Mouse (Mus musculus) hindbrain, embryonic 10.5 days (tissue): ENCODE data around the gene Apobr. TPM values are rescaled to one million over a fixed set of nuclear protein-coding genes. Genes with fewer than 3 reads are reported as not detected.

Experiments
- DNase-seq: peaks from one replicate; pipeline ENCODE4 v3.0.0-alpha.2; 2017; ENCODE audit warnings: low spot score
- H3K27ac ChIP-seq: fragments of 300-500 bp; sonication (generic); 2 replicates; pipeline ENCODE4 v1.5.1; 2016; ENCODE audit warnings: mild to moderate bottlenecking, moderate library complexity
- H3K27me3 ChIP-seq: fragments of 300-500 bp; sonication (generic); 2 replicates; pipeline ENCODE4 v1.6.1; 2016; ENCODE audit warnings: mild to moderate bottlenecking; ENCODE audit not compliant: poor library complexity, insufficient read depth, severe bottlenecking
- H3K36me3 ChIP-seq: fragments of 300-500 bp; sonication (generic); 2 replicates; pipeline ENCODE4 v1.6.1; 2016; ENCODE audit warnings: mild to moderate bottlenecking, moderate library complexity
- H3K4me1 ChIP-seq: fragments of 300-500 bp; sonication (generic); replicated peaks from 2 replicates; pipeline ENCODE4 v1.6.1; 2016; ENCODE audit warnings: mild to moderate bottlenecking
- H3K4me3 ChIP-seq: fragments of 300-500 bp; sonication (generic); 2 replicates; pipeline ENCODE4 v1.5.1; 2016; ENCODE audit warnings: mild to moderate bottlenecking, moderate library complexity
- H3K9me3 ChIP-seq: fragments of 300-500 bp; sonication (generic); 2 replicates; pipeline ENCODE4 v1.6.1; 2016; ENCODE audit warnings: mild to moderate bottlenecking, moderate library complexity
- WGBS: fragments of 180-500 bp; shearing (Covaris S2); methylation state at CpG from one replicate; pipeline ENCODE4 v1.1.7; 2016; 5-methylcytosine and 5-hydroxymethylcytosine counted together
- polyA plus RNA-seq: library from polyadenylated mRNA; unstranded; fragments of >200 nt; fragmentation: Nextera tagmentation; extraction: Ambion mirVana; gene quantifications from 2 replicates; pipeline ENCODE4 v1.2.1, GENCODE M21; 2016

The Apobr gene
- polyA plus RNA-seq: 0.47 TPM in 2 replicates

DNA sequence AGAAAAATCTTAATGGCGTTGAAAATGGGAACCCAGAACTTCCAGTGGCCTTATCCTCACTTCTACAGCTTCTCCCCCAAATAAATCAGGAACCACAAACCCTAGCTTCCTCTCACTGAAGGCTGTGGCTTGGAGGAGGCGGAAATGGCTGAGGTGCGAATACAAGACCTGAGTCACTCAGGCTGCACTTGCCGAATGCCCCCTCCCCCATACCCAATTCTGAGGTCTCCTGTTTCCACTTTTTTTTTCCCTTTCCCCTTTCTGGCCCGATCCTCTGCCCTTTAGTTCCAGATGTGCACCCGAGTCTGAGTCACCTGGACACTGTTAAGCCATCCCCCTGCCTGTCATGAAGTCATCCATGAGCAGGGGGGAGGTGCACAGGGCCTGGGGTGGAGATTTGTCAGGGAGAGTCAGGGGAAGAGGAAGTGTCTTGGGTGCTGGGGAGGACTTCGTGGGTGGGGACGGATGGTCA is at the start of gene Apobr:
TSS of gene Apobr (plus strand) at position 437 of the 472 bp plus-strand sequence.
- WGBS: 82% methylated on average over 8 of the region's 8 CpGs
- peaks cover 42% of the 10 kb centered on the region for H3K27me3 ChIP-seq
- peaks cover 18% of the 10 kb centered on the region for H3K36me3 ChIP-seq
- DNase-seq: no peak
- peak within 1 kb of the TSS; percentile 93 for H3K27ac ChIP-seq
- H3K4me1 ChIP-seq: peaks cover 37% of the 10 kb centered on the region
- H3K4me3 ChIP-seq: peak within 1 kb of the TSS; percentile 73
- H3K9me3 ChIP-seq: no peaks in the 10 kb centered on the region

DNA sequence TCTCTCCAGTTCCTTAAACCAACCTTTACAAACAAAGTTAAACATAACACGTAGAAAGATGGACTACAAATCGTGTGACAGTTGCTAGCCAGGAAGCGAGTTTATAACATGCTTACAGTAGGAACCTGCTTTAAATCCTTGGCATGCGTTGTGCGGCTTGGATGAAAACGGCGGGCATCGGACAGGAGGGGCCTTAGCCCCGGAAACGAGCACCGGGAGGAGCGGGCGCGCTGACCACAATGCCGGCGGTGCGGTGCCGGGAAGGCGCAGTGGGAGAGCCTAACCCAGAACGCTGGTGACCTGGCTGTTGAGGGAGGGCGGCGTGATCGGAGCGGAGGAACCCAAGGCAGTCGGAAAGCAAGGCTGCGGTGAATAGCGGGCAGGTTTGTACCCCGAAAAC is 49.0 kb upstream of the Apobr start:
- Histone ChIP-seq H3K9me3 (no peaks in the 10 kb centered on the region), H3K27me3 (peaks cover 29% of the 10 kb centered on the region), H3K4me1 (peaks cover 10% of the 10 kb centered on the region), H3K36me3 (no peaks in the 10 kb centered on the region), H3K4me3 (peak overlapping the region; percentile 58), H3K27ac (peak overlapping the region; percentile 77)
- 2% methylated on average over 28 of the region's 28 CpGs for WGBS
- DNase-seq: peak; percentile 53

DNA sequence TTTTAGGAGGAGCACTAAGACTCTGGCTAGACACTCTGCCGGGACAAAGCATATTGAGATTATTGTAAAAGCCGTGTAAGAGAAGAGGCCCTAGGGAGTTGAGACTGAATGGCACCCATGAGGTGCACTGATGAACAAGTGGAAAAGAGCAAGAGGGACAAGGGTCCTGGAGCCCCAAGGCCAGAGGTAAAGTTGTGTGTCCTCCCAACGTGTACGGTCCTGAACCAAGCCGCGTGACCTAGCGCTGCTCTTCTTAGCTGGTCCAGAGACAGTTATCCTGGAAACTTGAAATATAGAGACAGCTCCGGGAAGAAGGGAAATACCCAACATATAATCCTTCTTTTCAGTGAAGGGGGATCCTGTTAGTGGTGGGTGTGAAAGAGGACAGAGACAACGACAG is 48.3 kb upstream of the Apobr start:
- Histone ChIP-seq H3K4me1 (peaks cover 10% of the 10 kb centered on the region), H3K27me3 (peaks cover 29% of the 10 kb centered on the region), H3K4me3 (peak overlapping the region; percentile 58), H3K36me3 (no peaks in the 10 kb centered on the region), H3K27ac (0 out of 2 replicates have a peak overlapping the region, but pooled peaks have one; percentile 77), H3K9me3 (no peaks in the 10 kb centered on the region)
- no peak for DNase-seq
- 64% methylated on average over 9 of the region's 9 CpGs for WGBS

DNA sequence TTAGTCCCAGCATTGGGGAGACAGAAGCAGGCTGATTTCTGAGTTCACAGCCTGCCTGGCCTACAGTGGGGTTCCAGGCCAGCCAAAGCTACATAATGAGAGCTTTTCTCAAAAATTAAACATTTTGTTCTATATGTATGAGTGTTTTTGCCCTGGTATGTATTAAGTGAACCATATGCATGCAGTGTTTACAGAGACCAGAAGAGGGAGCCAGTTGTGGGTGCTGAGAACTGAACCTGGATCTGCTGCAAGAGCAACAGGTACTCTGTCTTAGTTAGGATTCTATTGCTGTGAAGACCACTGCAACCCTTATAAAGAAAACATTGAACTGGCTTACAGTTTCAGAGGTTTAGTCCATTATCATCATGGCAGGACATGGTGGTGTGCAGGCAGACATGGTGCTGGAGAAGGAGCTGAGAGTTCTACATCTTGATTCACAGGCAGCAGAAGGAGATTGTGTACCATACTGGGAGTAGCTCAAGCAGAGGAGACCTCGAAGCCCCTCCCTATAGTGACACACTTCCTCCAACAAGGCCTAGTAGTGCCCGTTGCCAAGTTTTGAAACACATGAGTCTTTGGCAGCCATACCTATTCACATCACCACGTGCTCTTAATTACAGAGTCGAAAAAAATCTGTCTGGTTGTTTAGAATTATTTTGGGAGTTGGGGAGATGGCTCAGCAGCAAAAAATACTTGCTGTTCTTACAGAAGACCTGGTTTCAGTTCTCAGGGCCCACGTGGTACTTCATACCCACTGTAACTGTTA is 46.7 kb upstream of the Apobr start:
- peaks cover 10% of the 10 kb centered on the region for H3K4me1 ChIP-seq
- H3K36me3 ChIP-seq: no peaks in the 10 kb centered on the region
- peaks cover 29% of the 10 kb centered on the region for H3K27me3 ChIP-seq
- no peak overlapping the region for H3K4me3 ChIP-seq
- DNase-seq: peak; percentile 23
- 78% methylated on average over 5 of the region's 5 CpGs for WGBS
- H3K9me3 ChIP-seq: no peaks in the 10 kb centered on the region
- H3K27ac ChIP-seq: no peak overlapping the region

DNA sequence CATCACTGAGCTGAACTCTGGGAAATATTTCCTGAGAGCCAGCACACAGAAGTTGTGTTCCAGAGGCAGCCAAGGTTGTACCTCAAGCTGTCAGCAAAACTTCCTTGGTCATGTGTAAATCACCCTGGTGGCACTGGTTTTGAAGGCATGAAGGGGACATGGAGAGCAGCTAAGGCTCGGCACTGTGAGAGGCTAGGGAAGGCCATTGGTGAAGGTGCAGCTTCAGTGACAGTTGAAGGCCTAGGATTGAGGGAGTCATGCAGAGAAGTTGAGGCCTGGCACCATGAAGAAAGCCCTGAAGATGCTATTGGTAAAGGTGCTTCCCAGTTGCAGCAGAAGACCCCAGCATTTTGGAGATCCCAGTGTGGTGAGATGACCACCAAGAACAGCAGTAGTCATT is 43.1 kb upstream of the Apobr start:
- WGBS: 83% methylated on average over 1 of the region's 1 CpGs
- H3K4me3 ChIP-seq: no peak overlapping the region
- peaks cover 6% of the 10 kb centered on the region for H3K27me3 ChIP-seq
- no peak overlapping the region for H3K27ac ChIP-seq
- H3K4me1 ChIP-seq: no peaks in the 10 kb centered on the region
- peaks cover 32% of the 10 kb centered on the region for H3K36me3 ChIP-seq
- H3K9me3 ChIP-seq: no peaks in the 10 kb centered on the region
- no peak for DNase-seq

DNA sequence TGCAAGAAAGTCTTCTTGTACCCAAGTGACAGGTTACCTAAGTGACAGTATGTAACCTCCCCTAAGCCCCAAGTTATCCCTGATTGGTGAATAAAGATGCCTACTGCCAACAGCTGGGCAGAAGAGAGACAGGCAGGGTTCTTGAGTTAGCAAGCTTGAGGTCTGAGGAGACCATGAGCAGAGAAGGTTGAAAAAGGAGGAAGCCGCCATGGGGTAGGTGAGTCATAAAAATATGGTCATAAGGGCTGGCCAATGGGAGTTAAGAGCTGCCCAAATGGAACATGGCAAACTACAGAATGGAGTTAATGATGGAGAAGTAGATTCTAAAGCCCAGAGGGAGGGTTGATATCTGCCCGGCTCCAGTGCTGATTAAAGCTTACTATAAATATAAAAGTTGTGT is 39.1 kb upstream of the Apobr start:
- Histone ChIP-seq H3K4me3 (no peak overlapping the region), H3K36me3 (peaks cover 71% of the 10 kb centered on the region), H3K4me1 (no peaks in the 10 kb centered on the region), H3K9me3 (no peaks in the 10 kb centered on the region), H3K27ac (no peak overlapping the region), H3K27me3 (no peaks in the 10 kb centered on the region)
- no peak for DNase-seq
- WGBS: 96% methylated on average over 2 of the region's 2 CpGs

DNA sequence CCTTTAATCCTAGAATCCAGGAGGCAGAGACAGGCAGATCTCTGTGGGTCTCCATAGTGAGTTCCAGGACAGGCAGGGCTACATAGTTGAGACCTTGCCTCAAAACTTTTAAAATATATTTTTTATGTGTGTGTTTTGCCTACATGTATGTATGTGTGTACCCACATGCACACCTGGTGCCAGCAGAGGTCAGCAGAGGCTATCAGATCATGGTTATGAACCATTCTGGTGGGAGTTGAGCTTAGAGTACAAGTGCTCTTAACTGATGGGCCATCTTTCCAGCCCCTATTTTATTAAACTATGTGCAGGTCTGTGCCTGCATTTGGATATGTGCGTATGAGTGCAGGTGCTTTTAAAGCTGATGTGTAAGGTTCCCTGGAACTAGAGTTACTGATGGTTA is 29.9 kb upstream of the Apobr start:
- DNase-seq: no peak
- no peaks in the 10 kb centered on the region for H3K9me3 ChIP-seq
- no peak overlapping the region for H3K27ac ChIP-seq
- no peak overlapping the region for H3K4me3 ChIP-seq
- H3K27me3 ChIP-seq: no peaks in the 10 kb centered on the region
- 96% methylated on average over 1 of the region's 1 CpGs for WGBS
- H3K4me1 ChIP-seq: no peaks in the 10 kb centered on the region
- peaks cover 100% of the 10 kb centered on the region for H3K36me3 ChIP-seq

DNA sequence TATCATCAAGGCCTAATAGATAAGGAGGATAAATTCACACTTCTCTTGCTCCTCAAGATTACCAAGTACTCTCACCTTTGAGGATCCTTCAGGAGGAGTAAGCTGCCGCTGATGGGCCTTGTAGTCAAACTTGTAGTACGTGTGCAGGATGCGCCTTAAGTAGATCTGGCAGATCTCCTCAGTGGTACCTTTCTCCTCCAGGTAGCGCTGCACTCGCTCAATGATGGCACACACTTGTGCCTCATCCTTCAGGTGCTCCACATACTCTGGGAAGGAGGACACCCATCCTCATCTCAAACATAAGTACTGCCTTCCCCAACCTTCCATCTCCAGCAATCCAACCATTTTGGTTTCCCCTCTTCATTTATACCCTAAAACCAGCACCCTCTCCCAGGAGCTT is 28.1 kb upstream of the Apobr start:
- peaks cover 100% of the 10 kb centered on the region for H3K36me3 ChIP-seq
- H3K27ac ChIP-seq: no peak overlapping the region
- 95% methylated on average over 5 of the region's 5 CpGs for WGBS
- no peaks in the 10 kb centered on the region for H3K9me3 ChIP-seq
- DNase-seq: no peak
- no peaks in the 10 kb centered on the region for H3K27me3 ChIP-seq
- no peaks in the 10 kb centered on the region for H3K4me1 ChIP-seq
- H3K4me3 ChIP-seq: no peak overlapping the region

DNA sequence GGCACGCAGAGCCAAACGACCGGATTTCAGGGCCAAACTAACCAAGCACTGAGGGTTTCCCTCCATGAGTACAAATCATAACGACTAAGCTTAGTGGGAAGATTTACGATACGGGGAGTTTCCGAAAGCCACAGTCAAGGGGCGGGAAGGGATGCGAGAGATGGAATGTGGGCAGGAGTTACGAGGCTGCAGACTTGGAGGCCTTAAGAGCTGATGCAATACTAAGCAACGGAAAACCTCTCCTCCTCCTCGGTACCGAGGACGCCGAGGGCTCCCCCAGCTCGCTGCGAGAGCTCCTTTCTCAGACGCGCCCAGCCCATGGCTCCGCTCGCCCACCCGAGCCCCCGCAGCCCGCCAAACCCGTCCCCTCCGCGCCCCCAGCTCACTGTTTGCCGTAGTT is 19.0 kb upstream of the Apobr start:
- Histone ChIP-seq H3K4me3 (peak overlapping the region; percentile 100), H3K36me3 (peaks cover 43% of the 10 kb centered on the region), H3K27ac (peak overlapping the region; percentile 92), H3K4me1 (peaks cover 12% of the 10 kb centered on the region; the same call in 1 of the 2 replicates), H3K9me3 (no peaks in the 10 kb centered on the region), H3K27me3 (no peaks in the 10 kb centered on the region)
- DNase-seq: no peak
- WGBS: 1% methylated on average over 28 of the region's 28 CpGs

DNA sequence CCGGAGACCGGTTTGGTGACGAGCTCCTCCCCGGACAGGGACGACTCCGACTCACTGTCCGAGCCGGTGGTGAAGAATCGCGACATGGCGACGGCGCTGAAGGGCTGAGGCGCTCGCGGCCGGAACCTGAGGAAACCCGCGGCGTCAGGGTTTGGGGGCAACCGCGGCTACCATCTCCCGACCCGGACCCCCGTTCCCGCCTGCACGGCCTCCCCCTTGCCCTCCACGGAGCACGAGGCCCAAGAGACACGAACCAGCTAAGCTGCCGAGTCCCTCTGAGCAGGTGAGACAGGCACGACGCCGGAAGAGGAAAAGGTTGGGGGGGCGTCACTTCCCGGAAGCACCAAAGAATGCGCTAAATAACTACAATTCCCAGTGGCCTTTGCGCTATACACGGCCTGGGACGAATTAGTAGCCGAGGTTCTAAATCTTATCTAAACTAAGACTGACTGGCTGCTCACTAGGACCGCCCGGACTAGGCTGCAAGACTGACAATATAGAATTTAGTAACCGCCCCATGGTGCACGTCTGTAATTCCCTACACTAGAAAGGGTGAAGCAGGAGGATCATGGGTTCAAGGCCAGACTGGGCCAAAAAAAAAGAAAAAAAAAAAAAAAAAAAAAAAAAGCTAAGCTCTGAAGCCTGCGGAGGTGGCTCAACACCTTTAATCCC is 18.5 kb upstream of the Apobr start, which contains the start of gene Eif3c:
TSS of gene Eif3c (minus strand) at position 318 of the 672 bp plus-strand sequence.
- under 1% methylated on average over 46 of the region's 46 CpGs for WGBS
- Histone ChIP-seq H3K9me3 (no peaks in the 10 kb centered on the region), H3K4me1 (peaks cover 12% of the 10 kb centered on the region; the same call in 1 of the 2 replicates)

DNA sequence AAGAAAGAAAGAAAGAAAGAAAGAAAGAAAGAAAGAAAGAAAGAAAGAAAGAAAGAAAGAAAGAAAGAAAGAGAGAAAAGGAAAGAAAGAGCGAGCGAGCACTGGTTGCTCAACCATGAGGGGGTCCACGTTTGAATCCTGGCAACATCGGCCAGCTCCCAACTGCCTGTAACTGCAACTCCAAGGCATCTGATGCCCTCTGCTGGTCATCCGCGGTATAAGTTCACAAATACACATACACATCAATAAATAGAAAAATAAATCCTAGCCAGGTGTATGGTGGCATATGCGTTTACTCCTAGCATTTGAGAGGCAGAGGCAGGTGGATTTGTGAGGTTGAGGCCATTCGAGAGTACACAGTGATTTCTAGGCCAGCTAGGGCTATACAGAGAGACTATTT is 7.8 kb upstream of the Apobr start:
- Histone ChIP-seq H3K9me3 (no peaks in the 10 kb centered on the region), H3K4me3 (no peak overlapping the region), H3K27me3 (no peaks in the 10 kb centered on the region), H3K4me1 (peaks cover 3% of the 10 kb centered on the region; the same call in 1 of the 2 replicates), H3K27ac (no peak overlapping the region), H3K36me3 (peaks cover 72% of the 10 kb centered on the region)
- 48% methylated on average over 8 of the region's 8 CpGs for WGBS
- DNase-seq: peak; percentile 50

More for the DNA sequence above, 18.5 kb upstream of the Apobr start, which contains the start of gene Eif3c:
- Histone ChIP-seq H3K4me3 (peak within 1 kb of the TSS; percentile 100), H3K27ac (peak within 1 kb of the TSS; percentile 92), H3K27me3 (no peaks in the 10 kb centered on the region), H3K36me3 (peaks cover 38% of the 10 kb centered on the region)
- DNase-seq: peak; percentile 88

DNA sequence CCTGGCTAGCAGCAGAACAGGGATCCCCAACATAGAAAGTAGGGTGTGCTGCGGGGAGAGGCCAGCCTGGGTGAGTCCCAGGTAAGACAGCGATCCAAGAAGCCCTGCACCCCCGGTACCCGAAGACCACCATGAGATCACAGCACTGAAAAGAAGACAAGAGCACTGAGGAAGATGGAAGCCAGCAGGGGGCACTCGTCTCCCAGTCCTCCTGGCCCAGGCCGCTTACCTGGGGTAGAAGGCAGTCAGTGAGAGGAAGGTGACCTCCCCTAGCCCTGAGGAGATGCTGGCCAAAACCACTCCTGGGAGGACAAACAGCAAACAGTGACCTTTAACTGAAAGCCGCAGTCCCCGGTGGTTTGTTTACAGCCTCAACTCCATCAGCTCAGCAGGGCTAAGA is 5.6 kb upstream of the Apobr start:
- peak; percentile 18 for DNase-seq
- Histone ChIP-seq H3K4me3 (no peak overlapping the region), H3K4me1 (peaks cover 19% of the 10 kb centered on the region), H3K27me3 (peaks cover 2% of the 10 kb centered on the region), H3K27ac (no peak overlapping the region), H3K9me3 (no peaks in the 10 kb centered on the region), H3K36me3 (peaks cover 53% of the 10 kb centered on the region)
- WGBS: 59% methylated on average over 8 of the region's 8 CpGs

DNA sequence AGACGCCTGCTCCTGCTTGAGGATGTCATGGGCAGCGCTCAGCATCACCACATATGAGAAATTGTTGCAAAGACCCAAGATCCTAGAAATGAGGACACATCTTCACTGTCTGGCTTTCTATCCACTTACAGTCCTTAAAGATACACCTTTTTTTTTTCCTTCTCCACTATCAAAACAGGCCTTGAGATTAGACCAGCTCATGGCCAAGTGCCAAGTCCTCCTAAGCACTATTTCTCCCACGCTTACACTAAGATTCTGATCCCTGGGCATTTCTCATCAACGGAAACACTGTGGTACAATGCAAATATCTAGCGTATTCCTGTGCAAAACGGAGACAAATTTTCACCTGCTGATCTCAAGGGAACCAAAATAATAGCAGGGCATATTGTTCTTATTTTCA is 3.1 kb upstream of the Apobr start:
- Histone ChIP-seq H3K4me1 (peaks cover 20% of the 10 kb centered on the region), H3K27me3 (peaks cover 27% of the 10 kb centered on the region), H3K27ac (no peak overlapping the region), H3K4me3 (peak overlapping the region; percentile 73; the same call in 1 of the 2 replicates), H3K9me3 (no peaks in the 10 kb centered on the region), H3K36me3 (peaks cover 34% of the 10 kb centered on the region)
- WGBS: 93% methylated on average over 6 of the region's 6 CpGs
- no peak for DNase-seq
